Mouse (Mus musculus): ENCODE data around the gene Tfe3.
"Not testable (repeated sequence)": the region's sequence is repeated elsewhere in the genome, so short reads cannot be mapped to it uniquely, and the experiment has no call there.

The Tfe3 gene

DNA sequence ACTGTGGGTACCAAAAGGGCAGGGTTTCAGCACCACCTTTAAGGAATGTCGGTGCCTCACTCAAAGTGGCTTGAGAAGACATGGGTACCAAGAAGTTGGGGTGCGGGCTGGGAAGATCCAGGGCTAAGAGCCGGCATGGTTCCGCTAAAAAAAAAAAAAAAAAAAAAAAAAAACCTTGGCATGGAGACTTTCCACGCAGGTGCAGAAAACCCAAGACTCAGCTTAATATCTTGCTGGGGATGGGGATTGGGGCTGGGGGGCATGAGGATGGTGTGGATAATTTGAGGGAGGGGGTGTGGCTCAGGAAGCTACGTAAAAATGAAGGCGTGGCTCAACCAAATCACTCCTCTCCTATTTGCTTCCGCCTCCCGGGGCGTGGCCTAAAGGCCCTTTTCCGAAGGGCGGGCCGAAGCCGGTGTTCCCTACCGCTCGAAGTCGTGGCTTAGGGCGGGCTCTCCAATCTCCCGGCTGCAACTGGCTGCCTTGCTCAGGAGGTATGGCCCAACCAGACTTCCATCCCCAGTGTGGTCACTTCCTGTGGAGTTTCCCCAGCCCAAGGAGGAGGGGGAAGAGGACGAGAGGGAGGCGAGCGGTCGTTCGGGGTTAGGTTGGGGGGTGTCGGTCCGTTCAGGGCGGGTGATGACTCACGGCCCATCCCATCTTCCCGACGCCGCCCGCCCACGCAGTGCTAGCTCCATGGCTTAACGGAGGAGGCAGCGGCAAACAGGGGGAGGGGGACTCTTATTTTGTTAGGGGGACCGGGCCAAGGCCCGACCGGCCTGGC is at the start of gene Tfe3:
Tfe3 (plus strand) TSS at position 424 of the 784 bp plus-strand sequence.
- peak; percentile 96 for DNase-seq (ENCODE audit: low read depth, low spot score)

DNA sequence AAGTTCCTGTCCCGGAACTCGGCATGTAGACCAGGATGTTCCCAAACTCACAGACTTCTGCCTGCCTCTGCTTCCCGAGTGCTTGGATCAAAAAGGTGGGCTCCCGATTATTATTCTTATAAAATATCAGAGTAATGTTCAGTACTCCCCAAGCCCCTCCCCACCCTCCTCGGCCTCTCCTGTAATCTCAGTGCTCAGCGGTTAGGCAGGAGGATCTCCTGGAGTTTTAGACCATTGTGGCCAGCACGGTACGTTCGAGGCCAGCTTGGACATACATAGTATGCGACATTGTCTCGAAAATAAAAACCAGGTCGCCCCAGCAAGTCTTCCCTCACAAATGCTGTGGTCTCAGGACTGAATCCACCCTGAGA is 48.6 kb upstream of the Tfe3 start:
- DNase-seq (ENCODE audit: low read depth, low spot score) = not testable (repeated sequence)

DNA sequence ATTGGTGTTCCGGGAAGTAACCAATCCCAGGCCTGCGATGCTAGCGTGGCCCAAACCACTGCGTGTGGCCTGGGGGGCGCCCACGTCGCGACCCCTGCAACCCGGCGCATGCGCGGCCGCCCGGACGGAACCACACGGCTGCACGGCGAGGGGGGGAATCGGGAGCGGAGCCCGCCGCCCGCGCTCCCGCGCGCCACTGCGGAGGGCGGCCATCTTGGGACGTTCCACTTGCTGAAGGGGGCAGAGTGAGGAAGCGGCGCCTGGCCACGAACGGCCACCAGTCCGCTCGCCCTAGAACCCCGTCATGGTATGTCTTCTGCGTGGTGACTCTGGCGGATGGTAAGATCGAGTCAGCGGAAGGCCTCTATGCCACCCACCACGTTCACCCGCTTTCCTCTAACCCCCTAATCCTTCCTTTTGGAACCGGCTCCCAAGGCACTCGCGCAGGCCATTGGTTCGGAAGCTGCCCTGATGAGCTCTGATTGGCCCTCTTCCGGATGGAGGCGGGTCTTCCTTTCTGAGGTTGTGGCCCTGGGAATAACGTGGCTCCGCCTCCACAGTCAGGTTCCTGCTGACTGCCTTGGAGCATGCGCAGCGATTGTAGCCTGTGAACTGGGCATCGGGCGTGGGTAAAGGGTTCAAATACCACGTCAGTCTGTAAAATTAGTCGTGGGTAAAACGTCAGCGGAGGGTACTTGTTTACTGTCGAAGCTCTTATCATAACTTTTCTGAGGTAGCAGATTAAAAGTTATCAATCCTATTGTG is 48.0 kb upstream of the Tfe3 start, which contains the start of gene Wdr45:
Wdr45 (plus strand) TSS at position 199 of the 765 bp plus-strand sequence.
- peak; percentile 97 for DNase-seq (ENCODE audit: low read depth, low spot score)

DNA sequence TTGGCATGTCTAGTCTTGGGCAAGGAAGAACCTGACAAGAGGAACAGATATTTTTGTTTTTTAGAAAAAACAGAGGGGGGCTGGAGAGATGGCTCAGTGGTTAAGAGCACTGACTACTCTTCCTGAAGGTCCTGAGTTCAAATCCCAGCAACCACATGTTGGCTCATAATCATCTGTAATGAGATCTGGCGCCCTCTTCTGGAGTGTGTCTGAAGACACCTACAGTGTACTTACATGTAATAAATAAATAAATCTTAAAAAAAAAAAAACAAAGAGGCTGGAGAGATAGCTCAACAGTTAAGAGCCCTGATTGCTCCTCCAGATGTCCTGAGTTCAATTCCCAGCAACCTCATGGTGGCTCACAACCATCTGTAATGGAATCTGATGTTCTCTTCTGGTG is 46.3 kb upstream of the Tfe3 start:
- DNase-seq (ENCODE audit: low read depth, low spot score) = peak; percentile 50

DNA sequence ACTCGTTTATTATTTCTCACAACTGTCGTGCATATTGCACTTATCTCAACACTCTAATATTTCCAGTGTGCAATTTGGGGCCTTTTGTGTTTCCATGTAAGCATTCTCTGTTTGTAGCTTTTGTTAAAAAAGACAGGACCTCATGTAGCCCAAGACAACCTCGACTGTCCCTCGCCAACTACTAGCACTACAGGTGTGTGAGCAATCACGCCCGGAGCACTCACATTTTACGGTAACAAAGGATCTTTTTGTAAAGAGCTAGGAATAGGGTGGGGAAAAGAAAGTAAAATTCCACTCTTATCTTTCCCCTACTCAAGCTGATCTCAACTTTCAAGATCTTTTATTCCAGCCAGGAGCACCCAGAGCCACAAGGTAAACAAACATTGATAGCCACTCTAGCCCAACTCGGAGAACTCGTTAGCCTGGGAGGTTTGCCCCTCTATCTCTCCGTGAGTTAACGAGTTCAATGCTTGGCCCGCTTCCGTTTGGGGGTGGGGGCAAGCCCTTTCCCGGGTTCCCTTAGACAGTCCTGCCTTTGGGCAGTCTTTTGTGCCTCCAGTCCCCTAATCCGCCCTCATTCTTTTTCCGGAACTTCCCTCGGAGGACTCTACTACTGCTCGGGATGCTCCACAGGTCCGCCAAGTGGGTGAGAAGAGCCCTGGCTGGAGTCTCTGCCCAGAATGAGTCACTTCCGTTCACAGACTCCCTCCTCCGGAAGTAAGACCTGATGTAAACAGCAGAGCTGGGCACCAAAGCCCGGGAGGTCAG is 40.7 kb upstream of the Tfe3 start, which contains the start of gene Gm45208:
Gm45208 (plus strand) TSS at position 732 of the 768 bp plus-strand sequence.
- DNase-seq (ENCODE audit: low read depth, low spot score) = peak; percentile 93

DNA sequence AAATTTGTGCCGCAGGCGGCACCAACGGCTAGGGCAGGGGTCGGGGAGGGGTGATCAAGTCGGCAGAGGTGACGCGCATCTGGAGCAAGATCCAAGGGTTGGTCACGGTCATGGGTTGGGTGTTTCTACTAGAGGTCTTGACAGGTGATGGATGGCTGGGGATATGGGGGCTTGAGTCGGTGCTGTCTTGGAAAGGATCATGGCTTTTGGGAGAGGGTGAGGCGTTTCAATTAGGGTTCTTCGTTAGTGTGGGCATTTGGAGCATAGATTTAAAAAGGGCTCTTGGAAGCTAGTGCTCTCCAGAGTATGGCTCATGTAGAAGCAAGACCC is 40.1 kb upstream of the Tfe3 start:
- DNase-seq (ENCODE audit: low read depth, low spot score) = no peak

DNA sequence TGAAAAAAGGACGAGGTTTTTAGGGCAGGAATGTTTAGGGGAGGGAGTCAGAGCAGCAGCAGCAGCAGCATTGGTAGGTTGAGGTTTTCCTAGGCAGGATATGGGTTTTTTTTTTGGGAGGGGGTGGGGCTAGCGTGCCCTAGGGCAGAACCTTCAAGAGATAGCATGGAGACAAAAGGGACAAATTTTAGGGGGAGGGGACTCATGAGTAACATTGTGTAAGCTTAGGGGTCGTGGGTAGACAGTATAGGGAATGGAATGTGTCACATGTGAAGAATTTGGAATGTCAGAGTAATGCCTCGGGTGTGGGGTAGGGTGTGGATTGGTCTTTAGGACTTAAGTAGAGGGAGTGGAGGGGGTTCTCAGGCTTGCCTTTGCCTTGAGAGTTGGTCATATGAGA is 39.7 kb upstream of the Tfe3 start:
- peak; percentile 94 for DNase-seq (ENCODE audit: low read depth, low spot score)

DNA sequence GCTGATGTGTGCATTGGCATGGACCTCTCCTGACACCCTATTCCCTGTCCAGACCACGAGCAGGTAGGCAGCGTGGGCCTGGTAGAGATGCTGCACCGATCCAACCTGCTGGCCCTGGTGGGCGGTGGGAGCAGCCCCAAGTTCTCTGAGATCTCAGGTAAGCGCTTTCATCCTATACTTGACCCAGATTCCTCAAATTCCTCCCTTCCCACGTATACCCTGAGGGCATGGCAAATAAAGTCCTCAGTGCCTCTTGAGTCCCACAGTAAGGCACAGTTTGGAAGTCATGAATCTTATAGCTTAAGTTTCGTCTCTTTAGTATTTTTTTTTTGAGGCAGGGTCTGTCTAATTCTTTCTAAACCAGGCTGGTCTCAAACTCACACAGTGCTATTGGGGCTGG is 38.2 kb upstream of the Tfe3 start:
- DNase-seq (ENCODE audit: low read depth, low spot score) = peak; percentile 29

DNA sequence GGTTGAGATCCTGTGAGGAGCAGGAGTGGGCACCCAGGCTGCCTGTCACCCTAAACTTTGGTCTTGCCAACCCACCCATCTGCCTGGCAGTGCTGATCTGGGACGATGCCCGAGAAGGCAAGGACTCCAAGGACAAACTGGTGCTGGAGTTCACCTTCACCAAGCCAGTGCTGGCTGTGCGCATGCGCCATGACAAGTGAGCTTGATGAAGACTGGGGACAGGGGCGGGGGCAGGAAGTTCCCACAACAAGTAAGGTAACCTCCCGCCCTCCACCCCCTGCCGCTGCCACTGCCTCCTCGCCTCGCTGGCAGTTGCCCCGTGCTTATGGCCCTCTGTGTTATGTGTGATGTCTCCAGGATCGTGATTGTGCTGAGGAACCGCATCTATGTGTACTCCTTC is 36.5 kb upstream of the Tfe3 start:
- DNase-seq (ENCODE audit: low read depth, low spot score) = peak; percentile 87

DNA sequence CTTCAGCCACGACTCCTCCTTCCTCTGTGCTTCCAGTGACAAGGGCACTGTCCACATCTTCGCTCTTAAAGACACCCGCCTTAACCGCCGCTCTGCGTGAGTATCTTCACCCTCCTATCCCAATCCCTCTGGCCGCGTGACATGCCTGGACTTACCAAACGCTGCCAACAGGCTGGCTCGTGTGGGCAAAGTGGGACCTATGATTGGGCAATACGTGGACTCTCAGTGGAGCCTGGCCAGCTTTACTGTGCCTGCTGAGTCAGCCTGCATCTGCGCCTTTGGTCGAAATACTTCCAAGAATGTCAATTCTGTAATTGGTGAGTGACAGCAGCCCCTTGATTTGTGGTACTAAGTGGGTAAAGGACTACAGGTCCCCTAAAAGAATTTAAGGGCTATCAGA is 35.2 kb upstream of the Tfe3 start:
- DNase-seq (ENCODE audit: low read depth, low spot score) = no peak

DNA sequence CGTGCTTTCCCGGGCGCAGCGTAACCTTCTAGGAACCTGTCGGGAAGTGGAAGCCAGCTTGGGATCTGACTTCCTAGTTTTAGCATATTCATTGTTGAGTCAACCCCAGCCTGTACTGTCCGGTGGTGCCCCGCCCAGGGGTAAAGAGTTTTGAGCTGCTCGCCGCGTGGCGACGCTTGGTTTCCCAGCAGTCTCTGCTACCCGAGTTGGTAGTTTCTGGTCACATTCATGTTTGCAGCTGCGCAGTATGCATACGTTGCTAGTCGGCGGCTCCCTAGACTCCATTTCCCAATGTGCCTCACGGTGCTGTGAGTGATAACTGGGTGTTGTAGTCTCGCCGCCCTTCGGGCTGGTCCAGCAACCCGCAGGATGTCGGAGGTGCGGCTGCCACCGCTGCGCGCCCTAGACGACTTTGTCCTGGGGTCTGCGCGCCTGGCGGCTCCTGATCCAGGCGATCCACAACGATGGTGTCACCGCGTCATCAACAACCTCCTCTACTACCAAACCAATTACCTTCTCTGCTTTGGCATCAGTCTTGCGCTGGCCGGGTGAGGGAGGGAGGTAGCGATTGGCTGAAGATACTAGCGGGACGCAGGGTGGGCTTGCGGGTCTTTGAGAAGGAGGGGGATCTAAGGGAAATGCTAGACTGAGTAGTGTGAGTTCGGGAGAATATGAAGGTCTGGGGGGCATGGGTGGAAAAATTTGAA is 34.0 kb upstream of the Tfe3 start, which contains the start of gene Praf2:
Praf2 (plus strand) TSS at position 225 of the 707 bp plus-strand sequence.
- peak; percentile 96 for DNase-seq (ENCODE audit: low read depth, low spot score)

DNA sequence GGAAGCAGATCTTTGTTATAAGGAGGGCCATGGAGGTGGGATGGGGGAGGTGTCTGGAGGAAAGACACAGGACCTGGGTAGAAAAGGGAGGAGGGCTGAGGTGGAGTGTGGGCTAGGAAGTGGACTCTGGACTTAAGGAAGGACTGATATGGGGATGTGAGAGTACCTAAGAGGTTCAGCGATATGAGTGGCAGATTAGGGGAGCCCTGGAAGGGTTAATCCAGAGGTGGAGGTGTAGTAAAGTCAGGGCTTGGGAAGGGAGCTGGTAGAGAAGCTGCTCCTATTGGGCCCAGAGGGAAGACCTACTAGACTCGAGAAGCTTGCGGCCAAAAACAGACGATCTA is 33.5 kb upstream of the Tfe3 start:
- peak; percentile 43 for DNase-seq (ENCODE audit: low read depth, low spot score)

DNA sequence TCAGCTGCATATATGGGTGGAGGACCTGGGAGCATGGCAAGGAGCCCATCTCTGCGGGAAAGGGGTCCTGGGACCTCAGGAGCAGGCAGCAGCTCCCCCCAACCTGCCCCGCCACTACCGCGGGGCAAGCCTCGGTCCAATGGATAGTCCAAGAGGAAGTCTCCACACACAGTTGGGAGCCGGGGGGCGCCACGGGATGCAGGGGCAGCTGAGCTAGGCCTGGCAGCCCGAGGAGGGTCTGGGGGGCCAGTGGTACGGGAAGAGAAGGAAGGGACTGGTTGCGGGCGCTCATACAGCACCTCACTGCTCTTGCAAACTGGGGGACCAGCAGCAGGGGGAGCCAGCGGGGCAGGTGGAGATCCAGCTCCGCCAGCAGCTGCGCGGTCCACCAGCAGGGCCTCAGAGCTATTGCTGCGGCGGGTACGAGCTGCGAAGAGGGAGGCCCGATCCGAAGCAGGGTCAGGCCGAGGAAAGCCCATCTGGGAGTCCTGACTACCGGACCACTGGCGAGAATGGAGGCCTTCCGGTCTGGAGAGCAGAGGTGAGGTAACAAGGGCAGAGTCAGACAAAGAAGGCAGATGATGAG is 28.7 kb upstream of the Tfe3 start:
- DNase-seq (ENCODE audit: low read depth, low spot score) = peak; percentile 71

DNA sequence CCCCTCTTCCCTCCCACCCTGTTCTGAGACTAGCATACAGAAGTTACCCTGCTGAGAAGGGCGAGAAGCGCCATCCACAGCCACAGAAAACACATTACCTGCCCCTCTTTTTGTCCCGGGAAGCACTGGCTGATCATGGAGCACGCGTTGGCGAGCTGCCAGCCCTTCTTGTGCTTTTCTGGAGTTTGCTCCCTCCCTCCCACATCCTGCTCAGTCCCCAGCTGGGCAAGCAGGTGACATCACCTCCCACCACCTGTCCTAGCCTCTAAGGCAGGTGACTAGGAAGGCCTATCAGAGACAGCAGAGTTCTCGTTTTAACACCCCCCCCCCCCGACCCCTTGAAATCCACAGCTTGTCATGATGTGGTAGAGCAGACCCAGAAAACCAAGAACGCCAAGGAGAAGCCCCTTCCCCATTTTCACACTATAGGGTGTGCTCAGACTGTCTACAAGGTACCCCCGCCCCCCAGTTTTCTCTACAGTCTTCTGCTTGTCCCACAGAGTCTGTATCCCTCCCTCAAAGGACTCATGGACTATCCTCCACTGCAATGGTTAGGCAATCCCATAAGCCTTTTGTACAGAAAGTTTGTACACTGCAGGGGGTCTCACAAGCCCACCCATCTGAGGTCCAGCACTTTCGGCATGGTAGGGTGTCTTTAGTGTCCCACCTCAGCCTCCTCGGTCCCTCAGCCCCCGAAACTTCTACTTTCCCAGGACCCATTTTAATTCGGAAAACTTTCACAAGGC is 22.9 kb upstream of the Tfe3 start:
- DNase-seq (ENCODE audit: low read depth, low spot score) = peak; percentile 54

DNA sequence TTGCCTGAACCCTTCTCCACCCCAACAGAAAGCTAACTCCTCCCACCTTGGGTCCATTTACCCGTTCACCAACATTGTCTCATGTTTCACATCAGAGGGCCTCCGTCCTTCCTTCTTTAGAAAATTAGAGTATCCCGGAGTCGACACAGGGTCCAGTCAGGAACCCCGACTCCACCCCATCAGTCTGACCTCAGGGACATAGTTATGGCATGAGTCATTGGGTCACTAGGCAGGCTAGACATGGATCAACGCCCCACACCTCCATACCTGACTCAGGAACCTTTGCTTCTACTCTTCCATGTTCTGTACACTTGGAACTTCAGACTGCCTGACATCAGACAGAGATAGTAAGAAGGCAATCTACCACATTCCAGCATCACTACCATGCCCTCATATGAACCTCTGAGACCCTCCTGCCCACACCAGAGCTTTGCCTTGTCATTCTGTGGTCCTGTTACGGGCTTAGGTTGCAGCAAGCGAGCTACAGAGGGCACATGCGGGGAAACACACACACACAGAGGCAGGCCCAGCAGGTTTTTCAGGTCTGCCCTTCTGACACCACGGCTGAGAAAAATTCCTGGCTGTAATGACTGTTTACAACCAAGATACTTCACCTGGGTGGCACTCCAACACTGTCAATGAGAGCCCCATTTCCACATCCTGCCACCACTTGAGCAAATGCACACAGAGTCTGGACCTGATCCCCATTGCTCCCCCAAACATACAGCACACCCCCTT is 22.1 kb upstream of the Tfe3 start:
- peak; percentile 47 for DNase-seq (ENCODE audit: low read depth, low spot score)

DNA sequence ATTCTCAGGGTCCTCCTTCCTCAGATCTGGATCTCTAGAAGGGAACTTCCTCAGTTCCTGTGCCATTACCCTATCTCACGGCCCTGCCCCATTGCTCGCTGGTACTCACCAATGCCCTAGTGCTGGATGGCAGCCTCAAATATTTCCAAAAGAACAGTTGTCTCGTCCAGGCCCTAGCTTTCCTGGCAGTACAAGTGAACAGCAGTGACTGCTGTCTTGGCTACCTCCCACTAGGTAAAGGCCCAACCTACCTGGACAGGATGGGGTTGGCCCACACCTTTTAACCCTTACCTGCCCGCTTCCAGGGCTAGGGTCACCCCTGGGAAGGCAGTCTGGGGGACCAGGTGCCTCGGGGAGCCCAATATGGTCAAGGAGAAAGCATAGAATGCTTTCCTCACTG is 21.3 kb upstream of the Tfe3 start:
- no peak for DNase-seq (ENCODE audit: low read depth, low spot score)

DNA sequence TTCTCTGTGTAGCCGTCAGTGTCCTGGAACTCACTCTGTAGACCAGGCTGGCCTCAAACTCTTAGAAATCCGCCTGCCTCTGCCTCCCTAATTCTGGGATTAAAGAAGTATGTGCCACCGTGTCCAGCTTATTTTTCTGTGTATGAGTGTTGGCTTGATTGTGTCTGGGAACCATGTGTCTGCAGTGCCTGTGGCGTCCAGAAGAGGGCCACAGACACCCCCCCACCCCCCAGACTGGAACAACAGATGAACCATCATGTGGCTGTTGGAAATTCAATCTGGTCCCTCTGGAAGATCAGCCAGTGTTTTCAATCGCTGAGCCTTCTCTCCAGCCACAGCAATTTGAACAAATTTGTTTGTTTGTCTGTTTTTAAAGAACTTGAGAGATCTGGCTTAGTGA is 18.9 kb upstream of the Tfe3 start:
- peak; percentile 56 for DNase-seq (ENCODE audit: low read depth, low spot score)

DNA sequence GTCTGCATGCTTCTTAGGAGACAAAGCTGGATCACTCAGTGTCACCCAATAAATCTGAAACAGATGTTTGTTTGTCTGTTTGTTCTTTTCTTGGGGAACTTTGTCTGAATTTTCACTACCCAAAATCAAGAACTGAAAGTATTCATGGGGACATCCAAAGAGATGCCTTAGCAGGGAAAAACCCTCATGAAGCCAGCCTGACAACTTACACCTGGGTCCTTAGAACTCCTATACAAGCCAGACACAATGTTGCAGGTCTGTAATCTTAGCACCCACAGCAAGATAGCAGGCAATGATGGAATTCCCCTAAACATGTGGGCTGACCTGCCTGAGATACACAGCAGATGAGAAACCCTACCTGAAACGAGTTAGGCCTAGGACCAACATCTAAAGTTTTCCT is 17.4 kb upstream of the Tfe3 start:
- no peak for DNase-seq (ENCODE audit: low read depth, low spot score)

DNA sequence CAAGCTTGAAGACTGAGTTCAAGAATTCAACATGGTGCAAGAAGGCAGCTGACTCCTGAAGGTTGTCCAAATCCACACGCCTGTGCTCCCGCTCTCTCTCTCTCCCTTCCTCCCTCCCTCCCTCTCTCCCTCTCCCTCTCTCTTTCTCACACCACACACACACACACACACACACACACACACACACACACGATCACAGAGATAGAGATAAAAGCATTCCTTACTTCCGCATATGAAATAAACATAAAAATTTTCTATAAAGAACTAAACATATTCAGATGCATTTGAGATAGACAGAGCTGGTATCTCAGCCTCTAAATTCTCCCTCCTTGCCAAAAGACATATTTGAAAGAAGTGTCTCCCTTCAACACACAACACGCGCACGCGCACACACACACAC is 16.9 kb upstream of the Tfe3 start:
- no peak for DNase-seq (ENCODE audit: low read depth, low spot score)

Data from R1 (cell line).